Mouse (Mus musculus) G1E-ER4 (cell line): Measurements from ENCODE around the gene Tmem184a. TPM values are rescaled to one million over a fixed set of nuclear protein-coding genes. Genes with fewer than 3 reads are reported as not detected.

Experiments
- GATA1 ChIP-seq: IDR thresholded peaks from one replicate; pipeline ENCODE4 v1.8.0; 2012; ENCODE audit warnings: low read length, inconsistent platforms
- polyA plus RNA-seq: library from polyadenylated mRNA; stranded (reverse); fragments of >175 nt; gene quantifications from 2 replicates; pipeline ENCODE4 v1.2.3, GENCODE M21; 2012

Tmem184a gene
- polyA plus RNA-seq, 1 experiment: 5.0 TPM

GRCm38 (mm10) chr5:139818801-139819200, 916 bp downstream of the Tmem184a start:
- no peak for TF ChIP-seq GATA1

- TF ChIP-seq GATA1: peak; percentile 36
These were observed 1.7 kb downstream of the Tmem184a start for GRCm38 (mm10) chr5:139818056-139818455.

GRCm38 (mm10) chr5:139817292-139817691, 2.4 kb downstream of the Tmem184a start:
- no peak for TF ChIP-seq GATA1

- no peak for TF ChIP-seq GATA1
These were observed 3.3 kb downstream of the Tmem184a start for GRCm38 (mm10) chr5:139816445-139816844.

GRCm38 (mm10) chr5:139815964-139816363, 3.8 kb downstream of the Tmem184a start:
- TF ChIP-seq GATA1: no peak

- no peak for TF ChIP-seq GATA1
These were observed 5.7 kb downstream of the Tmem184a start for GRCm38 (mm10) chr5:139813963-139814381.

- TF ChIP-seq GATA1: no peak
These were observed 6.6 kb downstream of the Tmem184a start for GRCm38 (mm10) chr5:139813126-139813490.

- no peak for TF ChIP-seq GATA1
These were observed 7.2 kb downstream of the Tmem184a start for GRCm38 (mm10) chr5:139812398-139813125.

- TF ChIP-seq GATA1: no peak
These were observed 7.9 kb downstream of the Tmem184a start for GRCm38 (mm10) chr5:139811677-139812397.

GRCm38 (mm10) chr5:139809397-139809796, 10.3 kb downstream of the Tmem184a start:
- no peak for TF ChIP-seq GATA1

- no peak for TF ChIP-seq GATA1
These were observed 13.8 kb downstream of the Tmem184a start for GRCm38 (mm10) chr5:139805924-139806323.

- peak; percentile 15 for TF ChIP-seq GATA1
These were observed 15.1 kb downstream of the Tmem184a start for GRCm38 (mm10) chr5:139804573-139805111.

- TF ChIP-seq GATA1: peak; percentile 97
These were observed 15.6 kb downstream of the Tmem184a start for GRCm38 (mm10) chr5:139804107-139804551.

- no peak for TF ChIP-seq GATA1
These were observed 16.1 kb downstream of the Tmem184a start for GRCm38 (mm10) chr5:139803601-139804102.

GRCm38 (mm10) chr5:139803165-139803564, 16.6 kb downstream of the Tmem184a start:
- TF ChIP-seq GATA1: no peak

- no peak for TF ChIP-seq GATA1
These were observed 17.8 kb downstream of the Tmem184a start for GRCm38 (mm10) chr5:139801880-139802279.
